Mouse (Mus musculus): ENCODE measurements around the gene Sat2. TPM values are rescaled to one million over a fixed set of nuclear protein-coding genes. Genes with fewer than 3 reads are reported as not detected.
A peak's percentile ranks its signal among the peaks of the same experiment; 100 is the strongest.

The Sat2 gene
- polyA plus RNA-seq, 1 experiment from 2014 or later: 31.3 TPM

DNA sequence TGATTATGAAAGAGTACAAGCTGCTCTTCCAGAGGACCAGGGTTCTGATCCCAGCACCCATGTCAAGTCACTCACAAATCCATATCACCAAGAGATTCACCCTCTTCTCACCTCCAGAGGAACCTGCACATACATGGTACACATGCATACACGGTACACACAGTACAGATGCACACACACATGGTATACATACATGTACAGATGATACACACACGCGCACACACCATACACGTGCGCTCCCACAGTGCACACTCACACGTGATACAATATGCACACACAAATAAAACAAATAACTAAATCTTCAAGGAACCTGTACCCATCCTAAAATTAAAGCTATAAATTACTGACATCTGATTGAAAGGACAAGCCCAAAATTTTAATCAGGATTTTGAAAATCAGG is 27.0 kb upstream of the Sat2 start:
- no peak for TF ChIP-seq CTCF (IDR thresholded peaks at IDR 0.05; ENCODE audit: low read depth)
- no peak overlapping the region for H3K4me3 ChIP-seq (replicated peaks; ENCODE audit: low read depth, low read length)
- peaks cover 17% of the 10 kb centered on the region; the same call in 1 of the 2 replicates for H3K36me3 ChIP-seq (ENCODE audit: insufficient read depth, low read length)
- peaks cover 7% of the 10 kb centered on the region for H3K4me1 ChIP-seq (replicated peaks; ENCODE audit: insufficient read depth, low read length)
- no peak overlapping the region for H3K4me2 ChIP-seq (ENCODE audit: low read length)
- H3K9me3 ChIP-seq (replicated peaks; ENCODE audit: low read length): no peaks in the 10 kb centered on the region
- DNase-seq (ENCODE audit: low spot score): no peak
- no peaks in the 10 kb centered on the region for H3K27me3 ChIP-seq (ENCODE audit: insufficient read depth, low read length)
- WGBS: 94% methylated on average over 6 of the region's 6 CpGs
- H3K9ac ChIP-seq (ENCODE audit: low read depth, low read length): no peak overlapping the region
- H3K27ac ChIP-seq: no peak overlapping the region
- no peak for ATAC-seq (replicated peaks; ENCODE audit: low FRiP score, low read depth)

DNA sequence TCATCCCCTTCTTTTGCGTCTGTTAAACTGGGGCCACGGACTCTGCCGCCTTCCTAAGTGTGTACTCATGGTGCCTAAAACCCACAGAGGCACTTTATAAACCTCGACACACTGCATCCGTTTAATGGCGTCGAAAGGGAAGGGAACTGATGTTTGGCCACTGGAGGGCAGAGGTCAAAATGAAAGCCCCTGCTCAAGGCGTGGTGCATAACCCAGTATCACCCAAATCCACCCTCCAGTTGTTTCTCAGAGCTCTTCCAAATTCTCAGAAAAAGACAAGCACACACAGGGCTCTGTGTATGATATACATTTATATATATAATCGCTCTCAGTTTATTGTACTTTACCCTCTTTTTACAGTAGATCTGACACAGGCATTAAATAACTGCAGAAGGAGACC is 22.4 kb upstream of the Sat2 start:
- Histone ChIP-seq H3K36me3 (ENCODE audit: insufficient read depth, low read length) (no peaks in the 10 kb centered on the region), H3K27ac (peak overlapping the region; percentile 78; the same call in 1 of the 2 replicates), H3K27me3 (ENCODE audit: insufficient read depth, low read length) (no peaks in the 10 kb centered on the region), H3K9ac (ENCODE audit: low read depth, low read length) (no peak overlapping the region), H3K4me1 (replicated peaks; ENCODE audit: insufficient read depth, low read length) (peaks cover 22% of the 10 kb centered on the region), H3K4me2 (ENCODE audit: low read length) (peak overlapping the region; percentile 27; the same call in 1 of the 2 replicates), H3K4me3 (replicated peaks; ENCODE audit: low read depth, low read length) (no peak overlapping the region), H3K9me3 (replicated peaks; ENCODE audit: low read length) (no peaks in the 10 kb centered on the region)
- no peak for ATAC-seq (replicated peaks; ENCODE audit: low FRiP score, low read depth)
- no peak for DNase-seq (ENCODE audit: low spot score)
- no peak for TF ChIP-seq CTCF (IDR thresholded peaks at IDR 0.05; ENCODE audit: low read depth)
- WGBS: 17% methylated on average over 9 of the region's 9 CpGs

- Histone ChIP-seq H3K4me2 (ENCODE audit: low read length) (peak overlapping the region; percentile 27; the same call in 1 of the 2 replicates), H3K27ac (peak overlapping the region; percentile 78), H3K9me3 (replicated peaks; ENCODE audit: low read length) (no peaks in the 10 kb centered on the region), H3K36me3 (ENCODE audit: insufficient read depth, low read length) (no peaks in the 10 kb centered on the region), H3K9ac (ENCODE audit: low read depth, low read length) (no peak overlapping the region), H3K27me3 (ENCODE audit: insufficient read depth, low read length) (no peaks in the 10 kb centered on the region), H3K4me1 (replicated peaks; ENCODE audit: insufficient read depth, low read length) (peaks cover 22% of the 10 kb centered on the region), H3K4me3 (replicated peaks; ENCODE audit: low read depth, low read length) (no peak overlapping the region)
- TF ChIP-seq CTCF (IDR thresholded peaks at IDR 0.05; ENCODE audit: low read depth): no peak
- ATAC-seq (replicated peaks; ENCODE audit: low FRiP score, low read depth) (peak; percentile 70; the same call in 1 of the 2 replicates), DNase-seq (ENCODE audit: low spot score) (peak; percentile 88)
- 10% methylated on average over 6 of the region's 6 CpGs for WGBS
Observed at GRCm38 (mm10) chr11:69600098-69600497, 21.7 kb upstream of the Sat2 start.

DNA sequence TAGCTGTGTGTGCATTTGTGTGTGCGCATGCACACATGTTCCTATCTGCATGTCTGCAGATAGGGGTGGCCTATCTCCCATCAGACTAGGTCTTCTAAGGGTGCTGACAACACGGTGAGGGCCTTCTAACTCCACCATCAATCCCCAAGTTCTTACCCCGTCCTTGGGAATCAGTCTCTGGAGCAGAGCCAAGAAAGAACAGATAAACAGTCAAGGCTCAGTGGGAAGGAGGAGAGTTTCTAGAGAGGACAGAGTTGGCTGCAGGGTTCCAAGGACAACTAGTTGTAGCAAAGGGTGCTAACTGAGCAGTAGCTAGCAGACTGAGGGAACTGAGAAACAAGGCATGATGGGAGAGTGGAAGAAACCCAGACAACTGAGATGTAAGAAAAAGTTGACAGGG is 20.1 kb upstream of the Sat2 start:
- TF ChIP-seq CTCF (IDR thresholded peaks at IDR 0.05; ENCODE audit: low read depth): no peak
- H3K27me3 ChIP-seq (ENCODE audit: insufficient read depth, low read length): no peaks in the 10 kb centered on the region
- peaks cover 22% of the 10 kb centered on the region for H3K4me1 ChIP-seq (replicated peaks; ENCODE audit: insufficient read depth, low read length)
- WGBS: 63% methylated on average over 3 of the region's 3 CpGs
- no peak overlapping the region for H3K4me3 ChIP-seq (replicated peaks; ENCODE audit: low read depth, low read length)
- H3K9me3 ChIP-seq (replicated peaks; ENCODE audit: low read length): no peaks in the 10 kb centered on the region
- ATAC-seq (replicated peaks; ENCODE audit: low FRiP score, low read depth) (no peak), DNase-seq (ENCODE audit: low spot score) (no peak)
- no peaks in the 10 kb centered on the region for H3K36me3 ChIP-seq (ENCODE audit: insufficient read depth, low read length)
- H3K4me2 ChIP-seq (ENCODE audit: low read length): no peak overlapping the region
- H3K9ac ChIP-seq (ENCODE audit: low read depth, low read length): no peak overlapping the region
- no peak overlapping the region; the same call in 1 of the 2 replicates for H3K27ac ChIP-seq

DNA sequence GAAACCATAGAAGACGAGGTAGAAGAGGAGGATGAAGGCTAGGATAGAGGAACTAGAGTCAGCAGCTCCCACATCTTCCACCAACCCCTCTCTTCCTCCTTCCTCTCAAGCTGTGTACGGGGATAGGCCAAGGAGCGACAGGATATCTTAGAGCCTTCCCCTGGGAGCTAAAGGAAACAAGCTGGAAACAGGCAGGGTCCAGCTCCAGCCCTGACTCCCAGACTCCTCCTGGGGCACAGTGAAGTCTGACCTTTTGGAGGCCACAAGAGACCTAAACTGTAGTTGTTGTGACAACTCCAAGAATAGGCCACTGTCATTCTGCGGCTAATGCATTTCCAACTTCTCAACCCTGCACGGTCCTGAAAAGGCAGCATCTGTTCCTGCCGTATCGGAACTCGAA is 18.3 kb upstream of the Sat2 start:
- DNase-seq (ENCODE audit: low spot score): no peak
- TF ChIP-seq CTCF (IDR thresholded peaks at IDR 0.05; ENCODE audit: low read depth): no peak
- Histone ChIP-seq H3K27ac (peak overlapping the region; percentile 60; the same call in 1 of the 2 replicates), H3K4me2 (ENCODE audit: low read length) (peak overlapping the region; percentile 78), H3K27me3 (ENCODE audit: insufficient read depth, low read length) (no peaks in the 10 kb centered on the region), H3K9ac (ENCODE audit: low read depth, low read length) (no peak overlapping the region), H3K4me3 (replicated peaks; ENCODE audit: low read depth, low read length) (0 out of 2 replicates have a peak overlapping the region, but pooled peaks have one; percentile 1), H3K36me3 (ENCODE audit: insufficient read depth, low read length) (no peaks in the 10 kb centered on the region), H3K9me3 (replicated peaks; ENCODE audit: low read length) (no peaks in the 10 kb centered on the region), H3K4me1 (replicated peaks; ENCODE audit: insufficient read depth, low read length) (peaks cover 22% of the 10 kb centered on the region)
- 60% methylated on average over 8 of the region's 8 CpGs for WGBS
- no peak for ATAC-seq (replicated peaks; ENCODE audit: low FRiP score, low read depth)

DNA sequence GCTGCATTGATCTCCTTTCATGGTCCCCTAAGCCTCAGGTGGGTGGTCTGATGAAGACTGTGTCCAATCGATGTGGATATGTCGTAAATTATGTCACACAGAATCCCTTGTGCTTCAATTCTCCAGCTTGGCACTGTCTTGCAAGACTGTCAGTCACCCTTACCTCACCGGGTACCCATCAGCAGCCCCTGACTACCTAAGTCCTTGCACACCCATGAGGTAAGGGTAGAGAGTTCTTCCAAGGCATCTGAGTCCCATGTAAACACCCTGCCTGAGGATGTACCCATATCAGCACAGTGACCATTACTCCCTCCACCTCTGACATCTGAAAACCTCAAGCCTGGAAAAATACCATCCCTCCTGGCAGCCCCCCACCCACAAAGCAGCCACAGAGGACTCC is 17.5 kb upstream of the Sat2 start:
- Histone ChIP-seq H3K27ac (peak overlapping the region; percentile 60; the same call in 1 of the 2 replicates), H3K36me3 (ENCODE audit: insufficient read depth, low read length) (no peaks in the 10 kb centered on the region), H3K4me2 (ENCODE audit: low read length) (peak overlapping the region; percentile 78), H3K4me3 (replicated peaks; ENCODE audit: low read depth, low read length) (0 out of 2 replicates have a peak overlapping the region, but pooled peaks have one; percentile 1), H3K4me1 (replicated peaks; ENCODE audit: insufficient read depth, low read length) (peaks cover 20% of the 10 kb centered on the region), H3K9ac (ENCODE audit: low read depth, low read length) (no peak overlapping the region; the same call in 1 of the 2 replicates), H3K9me3 (replicated peaks; ENCODE audit: low read length) (no peaks in the 10 kb centered on the region), H3K27me3 (ENCODE audit: insufficient read depth, low read length) (no peaks in the 10 kb centered on the region)
- WGBS: 57% methylated on average over 3 of the region's 3 CpGs
- DNase-seq (ENCODE audit: low spot score) (no peak), ATAC-seq (replicated peaks; ENCODE audit: low FRiP score, low read depth) (0 out of 2 replicates have a peak, but pooled peaks have one; percentile 1)
- TF ChIP-seq CTCF (IDR thresholded peaks at IDR 0.05; ENCODE audit: low read depth): no peak

All from kidney, postnatal 0 days (tissue).